17 mouse cellular contexts compared by ENCODE assay signal in the genomic region with DNA sequence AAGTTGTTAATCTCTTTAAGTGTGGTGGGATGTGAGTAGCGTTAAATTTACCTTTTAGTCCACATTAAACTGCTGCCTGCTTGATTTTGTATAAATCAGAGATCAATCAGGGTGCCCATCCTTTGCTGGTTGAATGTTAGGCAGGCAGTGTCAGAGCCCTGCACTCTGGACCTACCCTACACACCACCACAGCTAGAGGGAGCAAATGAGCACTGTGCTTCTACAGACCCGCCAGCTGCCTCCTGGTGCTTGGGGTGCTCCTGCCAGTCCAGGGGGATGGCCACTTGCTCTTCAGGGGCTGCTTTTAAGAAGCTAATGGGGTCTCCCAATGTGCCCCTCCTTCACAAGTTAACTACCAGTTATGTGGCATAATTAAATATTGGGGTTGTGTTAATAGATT.
DNase-seq lines count a peak whose midpoint lies in the region; ATAC-seq and TF ChIP-seq lines count a peak whose summit lies in the region.
"Had no signal": no experiment of that assay in that cellular context is flagged by ENCODE, and none has a peak within 500 bp of the region (broad histone marks: within the 10 kb centered on the region; RNA-seq: fewer than 3 reads in every experiment).

No protein-coding gene starts in this region.

- no peak for ATAC-seq in intestine, postnatal 0 days
- no peak for ATAC-seq in intestine, embryonic 15.5 days
- no peak for ATAC-seq in liver, postnatal 0 days
- no peak for ATAC-seq in liver, embryonic 11.5 days (replicated peaks; ENCODE audit: low FRiP score)
- ATAC-seq: inflammation-experienced regulatory T-cells, adult 6 months had no signal

- no peak overlapping the region for H3K9ac ChIP-seq in intestine, postnatal 0 days (ENCODE audit: low read depth, low read length)
- H3K9ac ChIP-seq in intestine, embryonic 15.5 days: no peak overlapping the region
- no peak overlapping the region for H3K9ac ChIP-seq in liver, postnatal 0 days (replicated peaks)
- no peak overlapping the region for H3K9ac ChIP-seq in liver, embryonic 11.5 days (ENCODE audit: low read depth, low read length)
- no peak overlapping the region for H3K9ac ChIP-seq in ES-E14 (ENCODE audit: insufficient read depth, low read depth, low read length, poor library complexity, severe bottlenecking)
- H3K9ac ChIP-seq: heart, embryonic 13.5 days; limb, embryonic 15.5 days; neural tube, embryonic 12.5 days had no signal

- H3K4me2 ChIP-seq in intestine, postnatal 0 days (replicated peaks; ENCODE audit: low read depth): no peak overlapping the region
- no peak overlapping the region for H3K4me2 ChIP-seq in intestine, embryonic 15.5 days (replicated peaks)
- no peak overlapping the region for H3K4me2 ChIP-seq in liver, postnatal 0 days (ENCODE audit: low read depth, low read length)
- no peak overlapping the region for H3K4me2 ChIP-seq in liver, embryonic 11.5 days
- H3K4me2 ChIP-seq: heart, embryonic 13.5 days; limb, embryonic 15.5 days; neural tube, embryonic 12.5 days had no signal

- WGBS in intestine, postnatal 0 days: 92% methylated on average over 2 of the region's 2 CpGs
- 95% methylated on average over 2 of the region's 2 CpGs for WGBS in intestine, embryonic 15.5 days
- WGBS in liver, postnatal 0 days (ENCODE audit: insufficient replicate concordance): 81% methylated on average over 2 of the region's 2 CpGs
- 77% methylated on average over 2 of the region's 2 CpGs for WGBS in liver, embryonic 11.5 days

- in situ Hi-C loops in ES-E14 (cut with MboI; ENCODE audit: low sequenced_read_pairs in 2 of 2, unreplicated experiment in 2 of 2): no loop called here

- no peak for DNase-seq in liver, postnatal 0 days
- DNase-seq in liver, embryonic 11.5 days (ENCODE audit: low spot score): no peak
- DNase-seq in A20 (ENCODE audit: low read depth, low spot score): peak; percentile 26
- peak; percentile 27 for DNase-seq in ES-E14 (ENCODE audit: low read depth, low spot score)
- DNase-seq in left cerebral cortex, adult 18-20 months (ENCODE audit: low spot score in 2 of 2): no peak
- no peak for DNase-seq in cerebellum, adult 18-20 months
- DNase-seq: cerebellum, adult 11-12 months; right cerebral cortex, postnatal 14 days had no signal

- no peak for TF ChIP-seq EP300 in liver, postnatal 0 days (IDR thresholded peaks at IDR 0.05; ENCODE audit: low read depth)

- H3K36me3 ChIP-seq in intestine, postnatal 0 days (ENCODE audit: control insufficient read depth, insufficient read depth): no peaks in the 10 kb centered on the region
- H3K36me3 ChIP-seq in intestine, embryonic 15.5 days: no peaks in the 10 kb centered on the region
- no peaks in the 10 kb centered on the region for H3K36me3 ChIP-seq in liver, postnatal 0 days (replicated peaks; ENCODE audit: insufficient read depth, low read length)
- H3K36me3 ChIP-seq in liver, embryonic 11.5 days (ENCODE audit: control insufficient read depth, insufficient read depth, low read length): no peaks in the 10 kb centered on the region
- H3K36me3 ChIP-seq in ES-E14 (ENCODE audit: control insufficient read depth, insufficient read depth, low read length, poor library complexity, severe bottlenecking): no peaks in the 10 kb centered on the region
- H3K36me3 ChIP-seq: forebrain, embryonic 10.5 days; heart, embryonic 13.5 days; hindbrain, embryonic 10.5 days; limb, embryonic 15.5 days; neural tube, embryonic 12.5 days had no signal

- no peaks in the 10 kb centered on the region for H3K9me3 ChIP-seq in intestine, postnatal 0 days (ENCODE audit: control insufficient read depth)
- no peaks in the 10 kb centered on the region for H3K9me3 ChIP-seq in intestine, embryonic 15.5 days
- H3K9me3 ChIP-seq in liver, postnatal 0 days (ENCODE audit: low read length): no peaks in the 10 kb centered on the region
- H3K9me3 ChIP-seq in liver, embryonic 11.5 days (ENCODE audit: control insufficient read depth, low read length): no peaks in the 10 kb centered on the region
- H3K9me3 ChIP-seq in ES-E14 (ENCODE audit: control insufficient read depth, insufficient read depth, low read depth, low read length): no peaks in the 10 kb centered on the region
- H3K9me3 ChIP-seq: forebrain, embryonic 10.5 days; heart, embryonic 13.5 days; hindbrain, embryonic 10.5 days; limb, embryonic 15.5 days; neural tube, embryonic 12.5 days had no signal

- no peak overlapping the region for H3K4me3 ChIP-seq in intestine, postnatal 0 days (ENCODE audit: low read depth, low read length)
- H3K4me3 ChIP-seq in intestine, embryonic 15.5 days (replicated peaks): no peak overlapping the region
- no peak overlapping the region for H3K4me3 ChIP-seq in liver, postnatal 0 days (ENCODE audit: low read depth, low read length)
- H3K4me3 ChIP-seq in liver, embryonic 11.5 days (ENCODE audit: low read depth, low read length): no peak overlapping the region
- H3K4me3 ChIP-seq in ES-E14 (ENCODE audit: insufficient read depth in 1 of 2, low read depth in 1 of 2, low read length in 2 of 2, poor library complexity in 1 of 2, severe bottlenecking in 1 of 2): no peak overlapping the region
- H3K4me3 ChIP-seq: forebrain, embryonic 10.5 days; heart, embryonic 13.5 days; hindbrain, embryonic 10.5 days; limb, embryonic 15.5 days; neural tube, embryonic 12.5 days had no signal

- TF ChIP-seq CTCF in intestine, postnatal 0 days (IDR thresholded peaks at IDR 0.05; ENCODE audit: low read depth): peak; percentile 37
- TF ChIP-seq CTCF in liver, postnatal 0 days (IDR thresholded peaks at IDR 0.05; ENCODE audit: low read depth): peak; percentile 27

- no peaks in the 10 kb centered on the region for H3K27me3 ChIP-seq in intestine, postnatal 0 days (replicated peaks; ENCODE audit: control insufficient read depth, insufficient read depth, low read length)
- no peaks in the 10 kb centered on the region for H3K27me3 ChIP-seq in intestine, embryonic 15.5 days (replicated peaks)
- H3K27me3 ChIP-seq in liver, postnatal 0 days (ENCODE audit: insufficient read depth, low read length): no peaks in the 10 kb centered on the region
- no peaks in the 10 kb centered on the region for H3K27me3 ChIP-seq in liver, embryonic 11.5 days (replicated peaks; ENCODE audit: control insufficient read depth, insufficient read depth, low read length)
- H3K27me3 ChIP-seq: neural tube, embryonic 12.5 days had no signal

- no peak overlapping the region for H3K27ac ChIP-seq in intestine, postnatal 0 days (ENCODE audit: low read depth, low read length)
- H3K27ac ChIP-seq in intestine, embryonic 15.5 days: no peak overlapping the region
- no peak overlapping the region for H3K27ac ChIP-seq in liver, postnatal 0 days (ENCODE audit: low read depth)
- no peak overlapping the region for H3K27ac ChIP-seq in liver, embryonic 11.5 days (ENCODE audit: low read depth, low read length)
- H3K27ac ChIP-seq in ES-E14 (ENCODE audit: insufficient read depth, low read depth, low read length, poor library complexity, severe bottlenecking): no peak overlapping the region
- H3K27ac ChIP-seq: forebrain, embryonic 10.5 days; heart, embryonic 13.5 days; hindbrain, embryonic 10.5 days; limb, embryonic 15.5 days; macrophage; neural tube, embryonic 12.5 days had no signal

- H3K4me1 ChIP-seq in intestine, postnatal 0 days (replicated peaks; ENCODE audit: control insufficient read depth, insufficient read depth, low read length): no peaks in the 10 kb centered on the region
- H3K4me1 ChIP-seq in intestine, embryonic 15.5 days (replicated peaks): 0 out of 2 replicates have a peak, but pooled peaks cover 3% of the 10 kb centered on the region
- no peaks in the 10 kb centered on the region for H3K4me1 ChIP-seq in liver, postnatal 0 days (ENCODE audit: insufficient read depth)
- H3K4me1 ChIP-seq in liver, embryonic 11.5 days (replicated peaks; ENCODE audit: control insufficient read depth, insufficient read depth, low read length): no peaks in the 10 kb centered on the region
- no peaks in the 10 kb centered on the region for H3K4me1 ChIP-seq in ES-E14 (ENCODE audit: control insufficient read depth in 2 of 2, insufficient read depth in 2 of 2, low read length in 2 of 2, poor library complexity in 1 of 2)
- H3K4me1 ChIP-seq: heart, embryonic 13.5 days; limb, embryonic 15.5 days had no signal

TF ChIP-seq in ES-E14, 5 proteins besides CTCF, POLR2A, EP300 and RAD21:
- TF ChIP-seq MAFK (IDR thresholded peaks at IDR 0.05; ENCODE audit: insufficient read depth, low read depth, low read length): no peak
- TF ChIP-seq ZNF384 (IDR thresholded peaks at IDR 0.05; ENCODE audit: low read depth, low read length): no peak
- no peak for TF ChIP-seq HCFC1 (IDR thresholded peaks at IDR 0.05; ENCODE audit: borderline replicate concordance, insufficient read depth, low read length)
- TF ChIP-seq CHD2 (IDR thresholded peaks at IDR 0.05; ENCODE audit: low read depth, low read length): no peak
- no peak for TF ChIP-seq ZC3H11A (IDR thresholded peaks at IDR 0.05; ENCODE audit: borderline replicate concordance, low read depth, low read length)
TF ChIP-seq in ES-E14: peak in this region for 0.

Comparison
In these comparisons a context has a peak if more than half of its experiments do, and no peak if none do; other contexts are left out.
1. DNase-seq: peak in A20 (single experiment) and ES-E14 (single experiment); none in liver, postnatal 0 days (single experiment), liver, embryonic 11.5 days (single experiment), left cerebral cortex, adult 18-20 months (0 of 2) and cerebellum, adult 18-20 months (0 of 2).